Mouse (Mus musculus) ES-CJ7 (cell line): ENCODE measurements around the gene Nme9.

Experiments
- DNase-seq: peaks from one replicate; pipeline ENCODE4 v3.0.0; 2011; ENCODE audit warnings: low read depth, low spot score

The Nme9 gene

DNA sequence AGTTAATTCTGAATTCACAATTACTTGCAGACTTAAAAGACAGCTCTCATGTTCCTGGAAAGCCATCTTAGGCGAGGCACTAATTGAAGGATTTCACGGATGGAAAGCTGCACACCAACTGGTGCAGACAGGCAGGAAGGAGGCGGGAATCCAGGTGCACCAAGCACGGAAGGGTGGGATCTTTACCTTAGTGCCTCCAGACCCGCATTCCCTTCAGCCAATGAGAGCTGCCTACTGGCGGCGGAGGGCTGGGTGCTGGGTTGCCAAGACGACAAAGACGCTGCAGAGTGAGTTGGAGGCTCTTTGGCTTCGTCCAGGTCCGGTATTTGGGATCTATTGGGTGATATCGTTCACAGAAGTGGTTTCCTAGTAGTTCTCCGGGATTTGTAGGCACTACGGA lies at the start of gene Nme9:
Nme9 (plus strand) TSS at position 315 of the 400 bp plus-strand sequence.
- DNase-seq: peak; percentile 77

DNA sequence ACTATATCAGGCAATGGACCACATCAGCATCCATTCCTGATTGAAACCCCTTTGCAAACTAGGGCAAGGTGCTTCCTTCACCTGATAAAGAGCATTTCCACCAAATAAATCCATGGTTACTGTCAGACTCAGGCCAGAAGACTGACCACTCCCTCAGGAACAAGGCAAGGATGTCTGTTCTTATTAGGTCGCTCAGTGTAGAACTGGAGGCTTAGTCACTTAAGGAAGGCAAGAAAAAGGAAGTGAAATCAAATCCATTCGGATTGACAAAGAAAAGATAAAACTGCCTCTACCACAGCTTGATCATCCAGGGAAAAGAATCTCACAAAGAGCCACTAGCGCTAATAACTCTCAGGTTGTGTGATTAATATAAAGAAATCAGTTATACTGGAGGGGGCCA lies 42.0 kb upstream of the Nme9 start:
- no peak for DNase-seq

DNA sequence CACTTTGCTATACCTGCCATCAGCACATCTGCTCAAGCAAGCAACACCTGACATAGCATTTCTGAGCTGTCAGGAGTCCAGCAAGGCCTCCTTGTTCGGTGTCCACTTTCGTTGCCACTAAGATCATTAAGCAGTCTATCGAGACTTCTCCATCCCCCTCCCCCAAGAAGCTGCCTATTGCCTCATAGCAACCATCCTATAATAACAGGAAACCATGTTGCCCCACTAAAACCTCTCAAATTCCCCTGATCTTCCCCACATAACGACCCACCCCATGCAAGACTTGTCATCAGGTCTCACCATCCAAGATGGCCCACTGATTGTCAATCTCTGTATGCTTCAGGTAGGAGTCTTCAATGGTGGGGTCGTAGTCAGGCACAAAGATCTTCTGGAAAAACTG lies 40.2 kb upstream of the Nme9 start:
- DNase-seq: no peak

DNA sequence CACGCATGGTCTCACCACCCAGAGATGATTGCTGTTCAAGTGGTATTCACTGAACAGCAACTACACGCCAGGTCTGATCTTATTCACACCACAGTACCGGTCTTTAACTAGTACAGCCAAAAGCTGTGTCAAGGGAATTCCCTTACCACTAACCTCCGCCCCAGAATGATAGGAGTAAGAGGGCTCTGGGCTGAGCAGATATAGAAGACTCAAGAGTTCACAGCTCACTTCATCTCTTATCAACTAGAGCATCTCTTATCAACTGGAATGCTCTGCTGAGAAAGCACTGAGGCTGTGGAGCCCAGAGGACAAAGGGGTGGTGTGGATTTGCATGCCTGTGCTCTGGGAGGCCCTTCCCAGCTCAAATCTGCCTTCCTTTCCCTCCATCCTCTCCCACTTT lies 39.5 kb upstream of the Nme9 start:
- DNase-seq: no peak

DNA sequence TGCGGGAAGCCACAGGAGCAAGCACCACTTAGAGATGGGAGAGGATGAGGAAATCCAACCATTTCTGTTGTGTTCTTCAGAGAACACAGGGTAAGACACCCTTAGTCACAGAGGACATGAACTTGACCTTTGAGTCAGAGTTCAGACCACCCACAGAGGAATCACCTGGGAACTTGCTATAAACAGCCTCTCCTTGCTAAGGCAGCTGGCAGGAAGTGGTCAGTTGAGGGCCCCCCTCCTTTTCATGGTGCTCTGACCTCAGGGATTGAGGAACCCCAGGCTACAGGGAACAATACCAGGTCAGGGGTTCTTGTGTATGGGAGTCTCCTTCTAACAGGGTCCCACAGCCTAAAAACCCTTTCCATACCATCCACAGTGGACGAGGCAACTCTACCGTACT lies 34.5 kb upstream of the Nme9 start:
- peak; percentile 84 for DNase-seq

DNA sequence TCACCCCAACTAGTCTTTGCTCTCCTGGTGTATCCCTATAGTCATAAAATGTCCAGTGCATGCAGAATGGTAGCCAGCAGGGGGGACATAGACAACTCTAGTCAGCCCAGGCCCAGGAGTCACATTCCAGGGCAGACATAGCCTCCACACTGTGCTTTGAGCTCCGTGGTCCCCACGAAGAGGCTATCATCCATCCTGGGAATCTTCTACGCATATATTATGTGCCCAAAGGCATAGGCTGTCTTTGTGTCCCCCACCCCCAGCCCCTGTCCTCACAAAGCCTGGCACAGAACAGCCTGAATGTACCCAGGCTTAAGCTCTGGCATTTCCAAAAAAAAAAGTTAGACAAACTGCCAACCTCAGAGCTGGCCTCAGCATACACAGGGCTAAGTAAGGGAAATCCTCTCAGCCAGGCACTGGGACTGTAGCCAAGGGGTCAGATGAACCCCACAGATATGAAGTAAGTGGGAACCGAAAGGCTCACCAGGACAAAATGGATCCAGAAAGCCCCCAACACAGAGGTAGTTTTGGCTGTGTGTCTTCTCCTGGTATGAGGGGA lies 33.9 kb upstream of the Nme9 start:
- DNase-seq: no peak

DNA sequence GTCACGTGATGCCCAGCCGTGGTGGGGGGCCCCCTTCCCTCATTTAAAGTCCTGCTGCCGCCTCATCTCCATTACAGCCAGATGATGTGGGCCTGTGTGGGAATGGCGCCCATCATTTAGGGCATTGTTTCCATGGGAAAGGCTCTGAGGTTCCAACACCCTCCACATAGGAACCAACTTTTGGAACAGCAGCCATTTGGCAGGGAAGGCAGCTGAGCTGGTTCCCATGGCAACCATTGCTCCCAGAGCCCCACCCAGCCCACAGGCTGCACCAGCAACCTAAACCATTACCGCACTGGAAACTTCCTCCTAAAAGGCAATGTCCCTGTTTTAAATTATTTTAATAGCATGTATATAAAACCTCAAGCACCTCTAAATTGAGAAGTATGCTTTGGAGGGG lies 32.9 kb upstream of the Nme9 start:
- peak; percentile 82 for DNase-seq

DNA sequence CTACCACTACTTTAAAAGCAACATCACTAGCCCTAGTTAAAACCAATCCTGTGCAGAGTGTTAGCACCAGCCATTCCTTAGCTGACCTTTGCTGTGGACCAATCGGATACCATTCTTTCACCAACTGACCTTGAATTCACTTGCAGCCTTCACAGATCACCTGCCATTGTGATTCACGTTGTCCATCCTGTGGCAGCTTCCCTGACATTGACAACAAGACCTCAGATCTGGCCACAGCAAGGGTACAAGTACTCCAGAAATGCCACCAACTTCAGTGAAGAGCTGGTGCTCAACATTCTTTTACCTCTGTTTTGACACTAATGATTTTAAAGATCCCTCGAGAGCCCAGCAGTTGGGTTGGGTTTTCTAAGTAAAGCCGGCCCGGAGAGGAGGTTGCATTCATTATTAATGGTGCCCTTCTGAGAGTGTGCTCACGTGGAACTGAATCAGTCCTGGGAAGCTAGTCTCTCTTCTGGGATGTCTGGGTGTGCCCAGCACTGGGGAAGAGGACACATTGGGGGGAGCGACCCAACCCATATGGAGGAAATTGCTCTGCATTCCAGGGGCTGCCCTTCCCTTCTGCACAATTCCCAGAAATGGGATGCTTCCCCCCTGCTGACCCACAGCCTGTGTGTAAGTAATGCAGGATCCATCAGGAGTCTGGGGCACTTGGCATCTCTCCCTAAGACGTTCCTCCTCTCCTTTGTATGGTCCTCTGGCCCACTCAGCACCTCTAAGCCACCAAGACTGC lies 31.1 kb upstream of the Nme9 start:
- DNase-seq: peak; percentile 96

DNA sequence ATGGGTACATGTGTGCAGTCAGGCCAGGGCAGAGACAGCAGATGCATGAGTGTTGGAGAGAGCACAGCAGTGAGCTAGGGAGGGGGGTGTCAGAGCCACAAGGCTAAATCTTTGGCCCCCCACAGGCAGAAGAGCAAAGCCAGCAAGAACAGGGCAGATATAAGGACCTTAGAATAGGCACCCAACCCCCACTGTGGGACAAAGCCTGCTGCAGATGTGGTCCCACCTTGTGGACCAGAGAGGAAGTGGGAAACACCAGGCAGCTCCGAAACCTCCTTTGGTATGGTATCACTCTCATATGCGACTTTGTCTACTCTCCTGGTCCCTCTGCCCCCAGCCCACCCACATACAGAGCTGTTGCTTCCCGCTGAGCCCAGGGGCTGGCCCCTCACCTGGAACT lies 29.4 kb upstream of the Nme9 start:
- DNase-seq: peak; percentile 86

DNA sequence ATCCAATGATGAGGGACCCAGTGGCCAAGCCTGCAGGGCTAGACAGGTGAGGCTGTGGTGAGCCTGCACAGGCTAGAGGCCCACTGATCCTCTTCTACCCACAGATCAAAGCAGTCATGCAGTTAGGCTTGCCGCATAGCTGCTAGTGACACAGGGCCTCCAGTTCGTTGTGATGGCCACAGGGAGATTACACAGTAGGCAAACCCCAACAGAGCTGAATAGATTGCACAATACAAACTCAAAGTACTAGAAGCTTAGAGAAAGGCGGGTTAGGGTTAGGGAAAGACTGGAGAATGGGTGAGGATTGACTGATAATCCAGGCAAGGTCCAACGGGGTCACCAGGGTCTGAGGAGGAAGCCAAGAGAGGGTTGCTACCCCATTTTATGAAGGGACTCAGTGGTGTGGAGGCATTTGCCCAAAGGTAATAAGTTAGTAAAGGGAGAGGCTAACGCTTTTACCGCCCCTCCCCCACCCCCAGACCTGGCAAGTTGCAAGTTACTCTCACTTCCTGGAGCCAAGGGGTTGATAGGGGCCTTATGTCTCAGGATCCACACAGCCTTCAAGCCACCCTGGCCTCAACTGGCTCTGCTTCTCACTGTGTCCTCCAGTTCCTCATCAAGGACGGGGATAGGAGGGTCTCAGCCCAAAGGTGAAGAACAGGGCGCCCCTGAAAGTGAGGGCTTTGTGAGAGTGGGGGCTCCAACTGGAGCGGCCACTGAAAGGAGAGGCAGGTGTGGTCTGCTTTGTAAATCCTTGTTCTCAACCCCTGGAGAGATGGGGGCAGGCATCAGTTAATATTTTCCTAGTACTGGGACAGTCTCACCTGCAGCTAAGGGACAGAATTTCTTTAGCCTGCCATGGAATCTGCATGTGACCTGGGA lies 27.3 kb upstream of the Nme9 start:
- peak; percentile 77 for DNase-seq

DNA sequence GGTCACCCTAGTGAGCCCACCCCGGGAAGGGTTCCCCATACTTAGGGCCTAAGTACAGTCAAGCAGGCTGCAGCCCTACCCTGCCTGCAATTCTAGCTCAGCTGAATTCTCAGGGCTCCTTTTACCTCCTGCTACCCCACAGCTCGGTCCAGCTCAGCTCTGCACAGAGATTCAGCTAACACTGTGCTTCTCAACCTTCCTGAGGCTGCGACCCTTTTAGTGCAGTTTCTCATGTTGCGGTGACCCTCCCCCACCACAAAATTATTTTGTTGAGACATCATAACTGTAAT lies 26.8 kb upstream of the Nme9 start:
- no peak for DNase-seq

DNA sequence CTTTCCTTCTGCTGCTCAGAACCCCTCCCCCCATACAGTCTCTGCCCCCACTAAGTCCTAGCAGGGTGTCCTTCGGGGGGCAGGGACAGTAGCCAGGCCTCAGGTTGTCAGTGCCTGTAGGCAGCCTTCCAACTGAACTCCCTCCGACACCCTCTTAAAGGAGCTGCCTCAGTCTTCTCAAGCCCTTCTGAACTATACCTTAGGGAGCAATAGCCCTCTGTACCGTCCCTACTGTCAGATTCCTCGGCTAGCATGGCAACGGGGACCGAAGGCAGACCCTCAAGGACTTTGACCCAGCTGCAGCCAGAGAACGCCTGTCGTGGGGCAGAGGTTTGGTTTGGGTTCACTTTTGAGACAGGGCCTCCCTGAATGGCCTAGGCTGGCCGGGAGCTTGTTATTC lies 26.0 kb upstream of the Nme9 start:
- no peak for DNase-seq

DNA sequence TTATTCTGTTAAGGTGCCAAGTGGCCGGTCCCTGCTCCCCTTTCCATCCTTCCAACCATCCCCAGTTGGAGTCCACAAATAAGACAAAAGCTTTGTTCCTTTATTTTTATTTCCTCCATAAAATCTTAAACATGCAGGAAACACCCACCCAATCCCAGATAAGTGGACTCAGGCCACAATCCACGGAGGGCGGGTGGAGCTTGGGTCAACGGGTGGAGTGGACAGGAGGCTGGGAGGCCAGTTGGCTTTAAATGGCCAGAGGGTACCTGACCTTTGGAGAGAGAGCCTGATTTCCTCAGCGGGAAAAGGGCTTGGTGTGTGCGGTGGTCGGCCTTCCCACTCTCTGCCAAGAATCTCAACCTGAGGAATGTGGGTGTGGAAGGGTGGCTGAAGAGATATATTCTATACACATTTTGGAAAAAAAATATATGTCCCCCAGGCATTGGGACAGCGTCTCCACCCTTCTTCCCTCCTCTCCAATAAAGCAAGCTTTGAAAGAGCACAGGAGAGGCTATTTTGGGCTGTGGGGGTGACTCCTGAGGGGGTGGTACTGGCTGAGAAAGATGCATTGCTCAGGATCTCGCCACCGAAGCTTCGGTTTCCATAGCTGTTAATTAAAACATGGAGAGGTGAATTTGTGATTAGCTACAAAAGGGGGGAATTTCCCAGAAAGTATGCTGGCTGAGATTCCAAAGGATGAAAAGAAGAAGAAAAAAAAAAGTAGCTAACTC lies 22.5 kb upstream of the Nme9 start:
- peak; percentile 6 for DNase-seq

DNA sequence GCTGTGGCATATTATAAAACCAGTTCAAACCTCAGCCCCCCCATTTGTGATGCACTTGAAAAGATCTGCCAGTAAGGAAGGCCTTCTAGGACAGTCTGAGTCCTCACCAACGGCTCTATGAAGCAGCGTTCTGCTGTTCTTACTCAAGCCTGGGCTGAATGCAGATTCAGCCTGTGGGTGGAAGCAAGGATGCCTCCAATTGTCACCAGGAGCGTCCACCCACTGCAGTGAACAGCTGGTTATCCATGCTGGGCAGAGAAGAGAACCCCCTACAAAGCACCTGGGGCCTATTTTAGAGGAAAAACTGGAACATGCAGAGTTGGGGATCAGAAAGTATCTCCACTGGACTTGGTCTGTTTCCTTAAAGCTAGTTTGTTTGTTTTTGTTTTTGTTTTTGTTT lies 21.4 kb upstream of the Nme9 start:
- no peak for DNase-seq

DNA sequence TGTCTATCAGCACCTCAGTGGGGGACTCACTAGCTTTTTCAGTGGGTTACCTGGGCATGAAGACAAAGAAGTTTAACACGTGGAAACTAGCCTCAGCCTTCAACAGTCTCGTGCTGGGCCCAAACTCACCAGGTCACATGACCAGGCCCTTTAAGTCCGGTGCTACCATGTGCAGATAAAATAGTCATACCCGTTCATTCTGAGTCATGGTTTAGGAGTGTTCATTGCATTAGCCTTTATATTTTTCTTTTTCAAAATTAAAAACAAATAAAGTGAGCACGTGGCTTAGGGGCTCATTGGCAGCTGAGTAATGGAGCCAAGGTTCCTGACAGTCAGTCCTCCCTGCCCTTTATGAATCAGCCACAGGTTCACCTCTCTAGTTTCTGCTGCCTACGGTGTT lies 20.5 kb upstream of the Nme9 start:
- DNase-seq: no peak

DNA sequence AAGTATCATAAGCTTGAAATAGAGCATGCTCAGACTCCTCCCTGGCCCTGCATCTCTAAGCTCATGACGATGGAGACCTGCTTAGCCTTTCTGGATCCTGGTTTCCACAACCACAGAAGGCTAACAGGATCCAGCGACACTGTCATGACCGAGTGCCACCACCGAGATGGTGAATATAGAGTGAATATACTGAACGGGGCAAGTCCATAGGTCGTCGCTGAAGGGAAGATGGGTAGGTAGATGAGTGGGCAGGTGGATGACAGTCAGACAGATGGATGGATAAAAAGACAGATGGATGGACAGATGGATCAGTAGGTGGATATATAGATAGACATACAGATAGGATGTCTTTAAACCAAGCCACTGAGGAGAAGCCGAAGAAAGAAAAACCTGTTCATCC lies 19.9 kb upstream of the Nme9 start:
- no peak for DNase-seq

DNA sequence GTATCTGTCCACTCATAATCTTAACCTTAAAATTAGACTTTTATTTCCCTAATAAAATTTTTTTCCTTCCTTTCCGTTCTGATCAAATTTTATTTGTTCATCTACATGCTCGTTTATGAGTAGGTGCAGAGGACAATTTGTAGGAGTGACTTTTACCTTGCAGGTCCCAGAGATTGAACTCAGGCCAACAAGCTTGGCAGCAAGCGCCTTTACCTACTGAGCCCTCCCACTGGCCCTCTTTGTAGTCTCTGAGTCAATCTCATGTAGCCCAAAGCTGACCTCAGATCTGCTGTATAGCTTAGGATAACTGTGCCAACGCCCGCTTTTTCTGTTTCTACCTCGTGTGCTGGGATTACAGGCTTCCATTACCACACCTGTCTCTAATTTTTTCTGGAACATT lies 19.3 kb upstream of the Nme9 start:
- peak; percentile 9 for DNase-seq

DNA sequence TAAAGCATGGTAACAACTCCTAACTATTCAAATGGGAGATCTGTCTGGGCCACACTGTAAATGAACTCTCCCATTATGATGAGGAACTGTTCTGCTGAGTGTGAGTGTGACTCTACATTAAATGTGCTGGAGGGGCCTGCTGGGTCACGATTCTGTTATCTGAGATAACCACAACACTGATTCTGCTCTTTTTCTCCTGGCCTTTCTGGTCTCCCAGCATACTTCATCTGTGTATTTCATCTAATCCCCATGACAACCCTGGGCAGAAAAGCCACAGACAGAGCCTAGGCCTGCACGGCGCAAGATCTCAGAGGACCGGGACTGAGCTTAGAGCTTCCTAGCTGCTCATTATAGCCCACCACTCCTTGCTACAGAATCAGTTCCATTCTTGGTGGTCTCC lies 18.8 kb upstream of the Nme9 start:
- no peak for DNase-seq

DNA sequence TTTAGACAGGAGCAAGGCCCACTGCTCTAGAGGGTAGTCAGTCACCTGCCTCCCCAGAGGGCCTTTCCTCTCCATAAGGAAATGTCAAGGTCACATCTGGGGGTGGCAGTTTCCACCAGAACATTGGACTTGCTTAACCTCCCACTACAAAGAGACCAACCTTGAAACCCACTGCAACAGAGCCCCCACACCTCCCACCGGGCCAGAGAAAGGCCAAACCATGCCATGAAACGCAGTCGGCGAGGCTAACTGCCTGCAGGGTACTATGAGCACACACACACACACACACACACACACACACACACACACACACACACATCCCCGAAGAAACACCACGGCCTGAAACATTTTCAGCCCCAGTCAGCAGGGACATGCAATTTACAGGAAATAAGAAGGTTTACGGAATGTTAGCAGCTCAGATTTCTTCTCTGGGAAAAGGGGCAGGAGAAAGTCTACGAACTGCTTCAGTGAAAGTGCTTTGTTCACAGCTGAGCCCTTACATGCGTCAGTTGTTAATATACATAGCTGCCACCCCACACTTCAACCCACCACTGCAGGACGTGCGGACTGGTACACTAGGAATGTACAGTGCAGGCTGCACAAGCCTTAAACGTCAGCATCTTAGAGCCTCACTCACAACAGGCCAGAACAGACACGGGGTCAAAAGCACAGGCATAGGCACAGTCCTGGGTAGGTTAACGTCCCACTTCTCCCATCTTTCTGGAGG lies 16.2 kb upstream of the Nme9 start:
- peak; percentile 67 for DNase-seq

DNA sequence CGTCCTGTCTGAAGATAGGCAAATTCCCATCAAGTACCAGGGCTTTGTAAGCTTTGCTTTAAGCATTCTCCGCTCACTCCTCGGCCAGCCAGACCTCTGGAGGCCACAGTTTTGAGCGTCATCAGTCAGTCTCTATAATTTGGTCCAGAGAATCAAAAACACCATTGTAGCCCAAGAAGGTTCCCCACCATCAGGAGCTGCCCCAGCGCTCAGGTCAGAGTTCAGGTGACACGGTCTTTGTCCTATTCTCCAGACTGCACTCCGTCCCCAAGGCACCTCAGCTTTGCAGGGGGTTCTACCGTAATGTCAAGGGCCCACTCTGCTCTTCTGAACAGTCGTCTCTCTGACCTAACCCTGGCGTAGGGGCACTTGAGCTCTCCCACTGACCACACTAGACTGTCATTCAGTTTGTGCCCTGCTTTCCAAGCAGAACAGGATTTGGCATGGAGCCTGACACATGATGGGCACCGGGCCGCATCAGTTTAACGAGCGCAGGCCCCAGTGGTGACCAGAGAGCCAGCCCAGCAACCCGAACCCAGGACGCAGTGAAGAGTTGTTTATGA lies 15.6 kb upstream of the Nme9 start:
- DNase-seq: no peak
